ENCODE assay signal across 10 mouse cellular contexts in genomic region chrX:73482643-73483483, GRCm38 (mm10). TPM values are rescaled to one million over a fixed set of nuclear protein-coding genes. Genes with fewer than 3 reads are reported as not detected.
A peak's percentile ranks its signal among the peaks of the same experiment; 100 is the strongest.
DNase-seq lines count a peak whose midpoint lies in the region; ATAC-seq and TF ChIP-seq lines count a peak whose summit lies in the region.
"Had no signal": no experiment of that assay in that cellular context is flagged by ENCODE, and none has a peak within 500 bp of the region (broad histone marks: within the 10 kb centered on the region; RNA-seq: fewer than 3 reads in every experiment).

No protein-coding gene starts in this region.

- H3K9ac ChIP-seq in heart, embryonic 11.5 days (ENCODE audit: low read depth, low read length): 0 out of 2 replicates have a peak overlapping the region, but pooled peaks have one; percentile 5
- no peak overlapping the region for H3K9ac ChIP-seq in lung, postnatal 0 days (replicated peaks; ENCODE audit: low read depth)
- H3K9ac ChIP-seq in intestine, embryonic 14.5 days (ENCODE audit: low read length): no peak overlapping the region
- no peak overlapping the region for H3K9ac ChIP-seq in stomach, embryonic 15.5 days

- no peak for TF ChIP-seq CTCF in lung, postnatal 0 days (IDR thresholded peaks at IDR 0.05)

- H3K4me1 ChIP-seq in heart, embryonic 11.5 days (ENCODE audit: control insufficient read depth, insufficient read depth, low read length): no peaks in the 10 kb centered on the region
- no peaks in the 10 kb centered on the region; the same call in 1 of the 2 replicates for H3K4me1 ChIP-seq in lung, postnatal 0 days (ENCODE audit: insufficient read depth, low read depth, low read length)
- peaks cover 5% of the 10 kb centered on the region; the same call in 1 of the 2 replicates for H3K4me1 ChIP-seq in intestine, embryonic 14.5 days (replicated peaks; ENCODE audit: control insufficient read depth, insufficient read depth, low read length)
- no peaks in the 10 kb centered on the region for H3K4me1 ChIP-seq in stomach, embryonic 15.5 days

- peak overlapping the region; percentile 56 for H3K4me2 ChIP-seq in heart, embryonic 11.5 days
- H3K4me2 ChIP-seq in lung, postnatal 0 days (replicated peaks; ENCODE audit: low read depth, low read length): peak overlapping the region; percentile 49; the same call in 1 of the 2 replicates
- H3K4me2 ChIP-seq in intestine, embryonic 14.5 days (ENCODE audit: low read length): peak overlapping the region; percentile 49
- peak overlapping the region; percentile 50 for H3K4me2 ChIP-seq in stomach, embryonic 15.5 days

- peak overlapping the region; percentile 73 for H3K27ac ChIP-seq in heart, embryonic 11.5 days (ENCODE audit: low read depth, low read length)
- H3K27ac ChIP-seq in lung, postnatal 0 days (ENCODE audit: low read length): peak overlapping the region; percentile 47; the same call in 1 of the 2 replicates
- H3K27ac ChIP-seq in intestine, embryonic 14.5 days (ENCODE audit: low read depth): no peak overlapping the region
- H3K27ac ChIP-seq in stomach, embryonic 15.5 days: peak overlapping the region; percentile 26; the same call in 1 of the 2 replicates

- WGBS in heart, embryonic 11.5 days (ENCODE audit: insufficient replicate concordance): 42% methylated on average over 3 of the region's 4 CpGs
- 23% methylated on average over 2 of the region's 4 CpGs for WGBS in lung, postnatal 0 days
- 24% methylated on average over 3 of the region's 4 CpGs for WGBS in intestine, embryonic 14.5 days
- 32% methylated on average over 4 of the region's 4 CpGs for WGBS in stomach, embryonic 15.5 days

- DNase-seq in heart, postnatal 4 days: no peak
- peak; percentile 47 for DNase-seq in lung, postnatal 0 days (ENCODE audit: low spot score)
- no peak for DNase-seq in lung, postnatal 25 days (ENCODE audit: low spot score)
- no peak for DNase-seq in intestine, embryonic 14.5 days (ENCODE audit: low spot score)
- no peak for DNase-seq in T-cell, adult 2 months (ENCODE audit: low spot score)
- DNase-seq in layer of hippocampus, adult 9-11 months: no peak

- no peaks in the 10 kb centered on the region for H3K9me3 ChIP-seq in heart, embryonic 11.5 days (replicated peaks; ENCODE audit: control insufficient read depth, low read length)
- no peaks in the 10 kb centered on the region for H3K9me3 ChIP-seq in lung, postnatal 0 days (ENCODE audit: low read length)
- H3K9me3 ChIP-seq in intestine, embryonic 14.5 days (ENCODE audit: control insufficient read depth, low read length): no peaks in the 10 kb centered on the region
- H3K9me3 ChIP-seq in stomach, embryonic 15.5 days: no peaks in the 10 kb centered on the region

- no peak overlapping the region for H3K4me3 ChIP-seq in heart, embryonic 11.5 days (ENCODE audit: low read depth, low read length)
- no peak overlapping the region for H3K4me3 ChIP-seq in lung, postnatal 0 days (ENCODE audit: low read depth, low read length)
- H3K4me3 ChIP-seq in intestine, embryonic 14.5 days (ENCODE audit: low read depth, low read length): no peak overlapping the region
- H3K4me3 ChIP-seq in stomach, embryonic 15.5 days (replicated peaks): no peak overlapping the region

- TF ChIP-seq EP300 in lung, postnatal 0 days (IDR thresholded peaks at IDR 0.05): no peak

- no peak for ATAC-seq in heart, embryonic 11.5 days (replicated peaks; ENCODE audit: insufficient number of reproducible peaks, low FRiP score, low TSS enrichment)
- peak; percentile 13; the same call in 1 of the 2 replicates for ATAC-seq in lung, postnatal 0 days
- ATAC-seq in intestine, embryonic 14.5 days (replicated peaks; ENCODE audit: low FRiP score, low TSS enrichment, low read depth): no peak
- ATAC-seq in stomach, embryonic 15.5 days (ENCODE audit: insufficient read depth, low FRiP score, low read depth): no peak

- peaks cover 29% of the 10 kb centered on the region for H3K27me3 ChIP-seq in heart, embryonic 11.5 days (ENCODE audit: control insufficient read depth, insufficient read depth, low read length)
- H3K27me3 ChIP-seq in lung, postnatal 0 days (replicated peaks; ENCODE audit: insufficient read depth, low read length): no peaks in the 10 kb centered on the region
- H3K27me3 ChIP-seq in intestine, embryonic 14.5 days (replicated peaks; ENCODE audit: control insufficient read depth, insufficient read depth, low read length): 0 out of 2 replicates have a peak, but pooled peaks cover 5% of the 10 kb centered on the region
- H3K27me3 ChIP-seq in stomach, embryonic 15.5 days (replicated peaks): no peaks in the 10 kb centered on the region

- H3K36me3 ChIP-seq in heart, embryonic 11.5 days (ENCODE audit: control insufficient read depth, insufficient read depth, low read length): no peaks in the 10 kb centered on the region
- no peaks in the 10 kb centered on the region for H3K36me3 ChIP-seq in lung, postnatal 0 days (ENCODE audit: insufficient read depth, low read length)
- no peaks in the 10 kb centered on the region for H3K36me3 ChIP-seq in intestine, embryonic 14.5 days (ENCODE audit: control insufficient read depth, insufficient read depth, low read length)
- no peaks in the 10 kb centered on the region for H3K36me3 ChIP-seq in stomach, embryonic 15.5 days

RNA-seq across cellular contexts. Expression of gene Bgn, which starts 0.5 kb away (rescaled TPM):
- polyA plus RNA-seq in heart, embryonic 11.5 days (2014; fragmentation: Nextera tagmentation; extraction: Ambion mirVana): 59.2 and 68.0 TPM in 2 replicates
- 100 to 1,000 TPM; 286 to 313 TPM for total RNA-seq in heart, postnatal 4 days (2021)
- polyA plus RNA-seq in lung, postnatal 0 days (2015; fragmentation: Nextera tagmentation; extraction: Ambion mirVana): 175 and 176 TPM in 2 replicates
- 52.7 and 58.1 TPM in 2 replicates for polyA plus RNA-seq in intestine, embryonic 14.5 days (2014; fragmentation: Nextera tagmentation; extraction: Ambion mirVana)
- polyA plus RNA-seq in stomach, embryonic 15.5 days (2015; fragmentation: Nextera tagmentation; extraction: Ambion mirVana): 64.8 and 75.2 TPM in 2 replicates

RNA-seq across cellular contexts. Expression of gene Atp2b3, which starts 20.0 kb away (rescaled TPM):
- polyA plus RNA-seq in heart, embryonic 11.5 days (2014; fragmentation: Nextera tagmentation; extraction: Ambion mirVana): 0.10 and 0.25 TPM in 2 replicates
- total RNA-seq in heart, postnatal 4 days (2021): under 1 TPM; 0.12 to 0.32 TPM
- not detected in 2 replicates for polyA plus RNA-seq in lung, postnatal 0 days (2015; fragmentation: Nextera tagmentation; extraction: Ambion mirVana)
- 0.26 and 0.49 TPM in 2 replicates for polyA plus RNA-seq in intestine, embryonic 14.5 days (2014; fragmentation: Nextera tagmentation; extraction: Ambion mirVana)
- polyA plus RNA-seq in stomach, embryonic 15.5 days (2015; fragmentation: Nextera tagmentation; extraction: Ambion mirVana): 0.19 and 0.31 TPM in 2 replicates

RNA-seq across cellular contexts. Expression of gene Haus7, which starts 24.0 kb away (rescaled TPM):
- polyA plus RNA-seq in heart, embryonic 11.5 days (2014; fragmentation: Nextera tagmentation; extraction: Ambion mirVana): 72.7 and 82.8 TPM in 2 replicates
- 10 to 100 TPM; 27.4 to 27.7 TPM for total RNA-seq in heart, postnatal 4 days (2021)
- 31.8 and 32.3 TPM in 2 replicates for polyA plus RNA-seq in lung, postnatal 0 days (2015; fragmentation: Nextera tagmentation; extraction: Ambion mirVana)
- 58.2 and 59.4 TPM in 2 replicates for polyA plus RNA-seq in intestine, embryonic 14.5 days (2014; fragmentation: Nextera tagmentation; extraction: Ambion mirVana)
- 54.1 and 58.7 TPM in 2 replicates for polyA plus RNA-seq in stomach, embryonic 15.5 days (2015; fragmentation: Nextera tagmentation; extraction: Ambion mirVana)

RNA-seq across cellular contexts. Expression of gene Trex2, which starts 47.7 kb away (rescaled TPM):
- not detected in 2 replicates for polyA plus RNA-seq in heart, embryonic 11.5 days (2014; fragmentation: Nextera tagmentation; extraction: Ambion mirVana)
- not detected for total RNA-seq in heart, postnatal 4 days (2021)
- 0.27 TPM in 1 of 2 replicates, not detected in the other for polyA plus RNA-seq in lung, postnatal 0 days (2015; fragmentation: Nextera tagmentation; extraction: Ambion mirVana)
- not detected in 2 replicates for polyA plus RNA-seq in intestine, embryonic 14.5 days (2014; fragmentation: Nextera tagmentation; extraction: Ambion mirVana)
- 1.2 and 3.9 TPM in 2 replicates for polyA plus RNA-seq in stomach, embryonic 15.5 days (2015; fragmentation: Nextera tagmentation; extraction: Ambion mirVana)
- total RNA-seq: gastrocnemius, postnatal 36 days; layer of hippocampus, adult 8-10 months had no signal
